Mouse (Mus musculus) hindbrain, embryonic 11.5 days (tissue): Measurements from ENCODE around the gene Zfp593. TPM values are rescaled to one million over a fixed set of nuclear protein-coding genes. Genes with fewer than 3 reads are reported as not detected.

Experiments
- ATAC-seq: fragments of 200-750 bp; cut with Nextera tagmentation; 2 replicates; pipeline ENCODE4 v1.8.0; 2017; ENCODE audit warnings: mild to moderate bottlenecking, moderate TSS enrichment, moderate library complexity; ENCODE audit not compliant: low FRiP score
- DNase-seq: peaks from one replicate; pipeline ENCODE4 v3.0.0-alpha.2; 2015; ENCODE audit warnings: low spot score
- H3K27ac ChIP-seq: fragments of 300-500 bp; sonication (generic); 2 replicates; pipeline ENCODE4 v1.5.1; 2014; ENCODE audit warnings: mild to moderate bottlenecking, low read depth, low read length
- H3K27me3 ChIP-seq: fragments of 300-500 bp; sonication (generic); 2 replicates; pipeline ENCODE4 v1.6.1; 2014; ENCODE audit warnings: mild to moderate bottlenecking, low read length, moderate library complexity, mixed read lengths; ENCODE audit not compliant: control insufficient read depth, insufficient read depth
- H3K36me3 ChIP-seq: fragments of 300-500 bp; sonication (generic); 2 replicates; pipeline ENCODE4 v1.6.1; 2014; ENCODE audit warnings: mild to moderate bottlenecking, low read length, moderate library complexity, mixed read lengths; ENCODE audit not compliant: control insufficient read depth, insufficient read depth
- H3K4me1 ChIP-seq: fragments of 300-500 bp; sonication (generic); replicated peaks from 2 replicates; pipeline ENCODE4 v1.6.1; 2014; ENCODE audit warnings: low read length, mixed read lengths; ENCODE audit not compliant: control insufficient read depth, insufficient read depth
- H3K4me2 ChIP-seq: fragments of 300-500 bp; sonication (generic); replicated peaks from 2 replicates; pipeline ENCODE4 v1.6.1; 2014; ENCODE audit warnings: mild to moderate bottlenecking, low read depth, low read length
- H3K4me3 ChIP-seq: fragments of 300-500 bp; sonication (generic); 2 replicates; pipeline ENCODE4 v1.5.1; 2014; ENCODE audit warnings: low read depth, low read length
- H3K9ac ChIP-seq: fragments of 300-500 bp; sonication (generic); 2 replicates; pipeline ENCODE4 v1.6.1; 2014; ENCODE audit warnings: low read depth, low read length
- H3K9me3 ChIP-seq: fragments of 300-500 bp; sonication (generic); 2 replicates; pipeline ENCODE4 v1.6.1; 2016; ENCODE audit warnings: low read length; ENCODE audit not compliant: control insufficient read depth
- WGBS: fragments of 180-500 bp; shearing (Covaris S2); extraction: QIAGEN DNeasy Blood & Tissue Kit; methylation state at CpG from one replicate; pipeline ENCODE4 v1.1.7; 2014; 5-methylcytosine and 5-hydroxymethylcytosine counted together
- polyA plus RNA-seq: library from polyadenylated mRNA; unstranded; fragments of >200 nt; fragmentation: Nextera tagmentation; extraction: Ambion mirVana; gene quantifications from 2 replicates; pipeline ENCODE4 v1.2.1, GENCODE M21; 2014

Gene Zfp593
- polyA plus RNA-seq, 1 experiment from 2014 or later = 18.3 TPM

DNA sequence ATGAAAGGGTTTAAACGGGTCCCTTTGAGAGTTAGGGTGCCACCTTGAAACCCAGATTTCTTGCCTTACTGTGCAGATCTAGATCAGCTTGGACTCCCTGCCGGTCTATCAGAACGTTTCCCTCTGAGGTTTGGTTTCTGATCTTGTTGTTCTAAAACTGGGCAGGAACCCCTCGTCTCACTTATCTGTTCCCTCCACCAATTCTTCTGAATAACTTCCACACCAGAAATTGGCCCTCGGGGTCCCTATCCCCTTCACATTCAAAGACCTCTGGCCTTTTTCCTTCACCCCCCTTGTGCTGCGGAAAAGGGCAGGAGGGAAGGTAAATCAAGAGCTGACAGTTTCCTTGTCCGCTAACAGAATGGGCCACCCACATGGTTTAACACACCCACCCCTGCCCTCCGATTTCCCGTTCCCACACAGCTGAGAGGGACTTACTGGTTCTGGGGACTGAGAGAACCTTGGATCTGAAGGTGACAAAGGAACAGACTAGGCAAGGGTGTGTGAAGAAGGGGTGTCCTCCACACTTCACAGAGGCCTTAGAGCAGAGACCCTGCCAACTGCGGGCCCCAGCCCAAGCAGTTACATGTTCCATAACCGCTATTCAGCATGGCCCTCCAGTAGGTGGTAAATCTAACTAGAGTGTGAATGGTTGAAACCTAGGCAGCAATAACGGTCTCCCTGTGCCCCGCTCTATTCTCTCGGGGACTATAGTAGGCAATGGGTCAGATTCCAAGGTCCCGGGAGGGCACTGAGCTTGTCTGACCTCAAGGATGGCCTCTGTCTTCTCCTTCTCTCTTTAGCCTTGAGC, 7.7 kb upstream of the Zfp593 start:
- Histone ChIP-seq H3K36me3 (no peaks in the 10 kb centered on the region), H3K4me2 (peak overlapping the region; percentile 27), H3K4me3 (peak overlapping the region; percentile 19; the same call in 1 of the 2 replicates), H3K27me3 (peaks cover 47% of the 10 kb centered on the region), H3K9ac (no peak overlapping the region), H3K4me1 (peaks cover 35% of the 10 kb centered on the region), H3K27ac (no peak overlapping the region), H3K9me3 (no peaks in the 10 kb centered on the region)
- ATAC-seq (no peak), DNase-seq (peak; percentile 45)
- 4% methylated on average over 15 of the region's 15 CpGs for WGBS

DNA sequence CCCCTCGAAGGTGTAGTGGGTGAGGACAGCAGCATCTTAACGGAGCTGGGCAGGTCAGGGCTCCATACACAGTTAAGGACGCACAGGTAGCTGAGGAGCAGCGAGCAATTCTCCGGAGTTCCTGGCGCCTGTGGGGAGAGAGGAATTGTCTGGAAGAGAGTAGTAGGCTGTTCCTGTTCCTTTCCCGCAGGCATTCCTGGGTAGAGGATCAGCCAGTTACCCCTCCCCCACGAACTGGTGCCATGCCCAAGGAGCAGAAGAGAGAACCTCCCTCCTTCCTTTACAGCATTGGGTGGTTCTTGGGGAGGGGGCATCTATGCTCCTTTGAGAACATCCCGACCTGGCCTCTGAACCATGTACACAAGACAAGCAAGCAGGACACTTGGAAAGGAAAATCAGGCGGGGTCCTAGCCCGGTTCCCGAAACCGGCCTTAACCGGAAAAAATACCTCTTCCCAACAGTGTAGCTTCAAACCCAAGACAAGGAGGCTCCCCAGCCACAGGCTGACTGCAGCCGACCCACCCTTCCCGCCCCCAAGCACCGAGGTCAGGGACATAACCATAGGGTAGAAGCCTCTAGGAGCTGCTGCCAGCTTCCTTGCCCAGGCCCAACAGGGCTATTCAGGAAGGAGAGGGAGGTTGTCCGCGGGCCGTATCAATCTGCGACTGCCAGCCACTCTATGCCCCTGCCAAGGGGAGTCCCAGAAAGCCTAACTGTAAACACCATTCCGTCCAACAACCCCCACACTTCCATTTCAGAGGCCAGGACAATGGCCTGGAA, 6.9 kb upstream of the Zfp593 start:
- 3% methylated on average over 22 of the region's 22 CpGs for WGBS
- DNase-seq (peak; percentile 55), ATAC-seq (no peak)

DNA sequence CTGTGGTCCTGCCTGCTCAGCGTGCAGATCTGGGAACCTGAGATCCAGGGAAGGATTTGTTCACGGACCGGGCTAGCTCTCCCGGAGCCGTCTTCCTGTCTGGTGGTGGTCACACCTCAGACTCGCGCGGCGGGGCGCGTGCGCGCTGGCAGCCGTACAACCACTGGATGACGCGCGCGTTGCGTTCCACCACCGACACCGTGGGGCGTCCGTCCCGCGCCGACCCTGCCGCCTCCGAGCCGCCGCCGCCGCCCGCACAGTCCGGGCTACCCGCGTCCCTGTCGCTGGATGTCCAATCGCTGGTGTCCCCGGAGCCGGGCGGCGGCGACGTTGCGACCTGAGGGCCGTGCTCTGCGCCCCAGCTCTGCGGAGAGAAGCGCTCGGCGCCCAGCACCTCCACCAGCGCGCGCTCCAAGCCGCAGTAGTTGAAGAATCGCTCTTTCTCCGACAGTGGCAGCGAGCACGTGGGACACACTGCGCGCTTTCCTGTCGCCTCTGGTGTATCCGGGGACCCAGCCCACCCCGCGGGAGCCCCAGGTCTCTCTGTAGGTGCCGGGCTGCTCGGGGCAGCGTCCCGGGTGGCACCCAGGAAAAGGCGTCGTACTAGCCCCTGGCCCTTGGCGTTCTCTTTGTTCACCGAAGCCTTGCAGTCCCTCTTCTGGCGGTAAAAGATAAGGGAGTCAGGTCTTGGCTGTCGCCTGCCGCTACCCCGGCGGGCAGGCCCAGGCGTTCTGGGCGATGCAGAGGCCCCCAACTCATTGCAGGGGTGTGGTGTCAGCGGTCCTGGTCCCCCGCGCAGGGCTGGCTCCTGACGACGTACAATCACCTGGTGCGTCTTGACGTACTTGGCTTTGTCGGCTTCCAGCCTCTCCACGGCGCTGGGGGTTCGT, 6.1 kb upstream of the Zfp593 start:
- Histone ChIP-seq H3K27ac (no peak overlapping the region), H3K4me2 (peak overlapping the region; percentile 83), H3K9me3 (no peaks in the 10 kb centered on the region), H3K4me1 (peaks cover 27% of the 10 kb centered on the region), H3K27me3 (peaks cover 51% of the 10 kb centered on the region), H3K4me3 (peak overlapping the region; percentile 48), H3K36me3 (no peaks in the 10 kb centered on the region), H3K9ac (peak overlapping the region; percentile 48)
- peak; percentile 23; the same call in 1 of the 2 replicates for ATAC-seq
- under 1% methylated on average over 88 of the region's 91 CpGs for whole genome bisulfite sequencing
- peak; percentile 70 for DNase-seq

More for the DNA sequence above, 6.9 kb upstream of the Zfp593 start:
- Histone ChIP-seq H3K4me2 (peak overlapping the region; percentile 83), H3K9me3 (no peaks in the 10 kb centered on the region), H3K27me3 (peaks cover 51% of the 10 kb centered on the region), H3K9ac (no peak overlapping the region), H3K36me3 (no peaks in the 10 kb centered on the region), H3K27ac (no peak overlapping the region), H3K4me3 (peak overlapping the region; percentile 48), H3K4me1 (peaks cover 33% of the 10 kb centered on the region)

DNA sequence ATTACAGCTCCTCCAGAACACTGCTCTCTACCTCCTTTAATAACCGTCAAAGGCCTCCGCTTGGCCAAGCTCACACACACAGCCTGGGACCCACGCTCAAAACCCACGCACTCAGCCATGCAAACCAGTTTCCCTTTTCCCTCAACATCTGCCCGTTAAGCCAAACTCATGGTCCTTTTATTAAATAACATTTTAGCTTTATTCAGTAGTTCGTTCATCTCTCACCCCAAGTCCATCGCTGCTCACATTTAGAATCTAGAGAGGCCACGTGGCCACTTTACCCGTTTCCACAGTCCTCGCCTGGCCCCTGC, 5.5 kb upstream of the Zfp593 start:
- 8% methylated on average over 10 of the region's 10 CpGs for WGBS
- Histone ChIP-seq H3K9ac (no peak overlapping the region; the same call in 1 of the 2 replicates), H3K4me1 (peaks cover 23% of the 10 kb centered on the region), H3K9me3 (no peaks in the 10 kb centered on the region), H3K27me3 (peaks cover 51% of the 10 kb centered on the region), H3K4me3 (peak overlapping the region; percentile 48), H3K36me3 (no peaks in the 10 kb centered on the region), H3K4me2 (peak overlapping the region; percentile 83), H3K27ac (no peak overlapping the region)
- ATAC-seq (no peak), DNase-seq (no peak)

DNA sequence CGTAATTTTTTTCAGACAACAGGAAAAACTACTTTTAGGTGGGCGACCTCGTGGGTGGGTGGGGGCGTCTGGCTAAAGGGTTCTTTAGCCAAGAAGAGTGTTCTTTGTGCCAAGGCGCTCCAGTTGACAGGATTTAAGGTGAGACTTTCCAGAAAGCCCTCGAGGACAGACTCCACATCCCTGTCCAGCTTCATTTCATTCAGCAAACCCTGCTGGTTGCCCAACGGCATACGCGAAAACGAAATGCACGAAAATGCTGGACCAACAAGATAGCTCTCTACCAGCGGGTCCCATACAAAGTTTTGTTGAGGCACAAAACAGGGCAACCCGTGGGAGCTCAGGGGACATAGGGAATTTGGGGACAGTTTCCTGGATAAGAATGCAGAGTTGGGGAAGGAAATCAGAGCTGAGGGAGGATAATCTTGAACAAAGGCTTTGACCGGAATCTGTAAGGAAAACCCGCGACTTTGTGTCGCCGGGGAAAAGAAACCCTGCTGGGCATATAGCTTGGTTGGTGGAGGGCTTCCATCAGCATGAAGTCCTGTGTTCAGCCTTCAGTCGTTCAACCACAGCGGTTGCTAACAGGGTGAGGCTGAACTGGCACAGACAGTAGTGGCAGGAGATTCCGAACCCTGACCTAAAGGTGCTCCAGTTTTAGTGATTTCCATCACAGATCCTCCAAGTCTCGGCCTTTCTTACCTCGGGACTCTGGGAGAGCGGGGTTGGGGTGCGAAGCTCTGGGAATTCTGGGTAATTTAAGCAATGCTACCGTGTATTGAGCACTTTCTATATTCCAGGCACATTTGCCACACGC, 4.9 kb upstream of the Zfp593 start:
- Histone ChIP-seq H3K36me3 (no peaks in the 10 kb centered on the region), H3K27me3 (peaks cover 51% of the 10 kb centered on the region), H3K27ac (no peak overlapping the region), H3K9me3 (no peaks in the 10 kb centered on the region), H3K4me2 (peak overlapping the region; percentile 83), H3K4me3 (peak overlapping the region; percentile 48), H3K4me1 (peaks cover 21% of the 10 kb centered on the region), H3K9ac (no peak overlapping the region)
- ATAC-seq (no peak), DNase-seq (peak; percentile 61)
- 5% methylated on average over 27 of the region's 27 CpGs for WGBS

DNA sequence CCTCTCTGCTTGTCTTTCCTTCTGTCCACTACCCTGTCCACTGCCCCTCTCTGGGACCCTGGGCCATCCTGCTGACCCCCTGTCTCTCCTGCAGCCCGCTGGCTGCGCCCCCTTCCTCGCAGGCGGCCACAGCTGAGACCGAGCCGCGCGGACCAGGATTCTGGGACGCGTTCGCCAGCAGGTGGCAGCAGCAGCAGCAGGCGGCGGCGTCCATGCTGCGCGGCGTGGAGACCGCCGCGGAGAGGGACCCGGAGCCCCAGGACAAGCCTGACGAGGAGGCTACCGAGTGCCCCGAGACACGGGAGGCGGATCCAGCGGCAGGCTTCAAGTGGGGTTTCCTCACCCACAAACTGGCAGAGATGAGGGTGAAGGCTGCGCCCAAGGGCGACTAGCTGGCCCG, 4.3 kb upstream of the Zfp593 start:
- Histone ChIP-seq H3K4me3 (peak overlapping the region; percentile 24), H3K27ac (no peak overlapping the region), H3K4me1 (peaks cover 21% of the 10 kb centered on the region), H3K9me3 (no peaks in the 10 kb centered on the region), H3K9ac (no peak overlapping the region), H3K4me2 (peak overlapping the region; percentile 47), H3K36me3 (no peaks in the 10 kb centered on the region), H3K27me3 (peaks cover 45% of the 10 kb centered on the region)
- WGBS = under 1% methylated on average over 29 of the region's 30 CpGs
- ATAC-seq (peak; percentile 36; the same call in 1 of the 2 replicates), DNase-seq (peak; percentile 88)

DNA sequence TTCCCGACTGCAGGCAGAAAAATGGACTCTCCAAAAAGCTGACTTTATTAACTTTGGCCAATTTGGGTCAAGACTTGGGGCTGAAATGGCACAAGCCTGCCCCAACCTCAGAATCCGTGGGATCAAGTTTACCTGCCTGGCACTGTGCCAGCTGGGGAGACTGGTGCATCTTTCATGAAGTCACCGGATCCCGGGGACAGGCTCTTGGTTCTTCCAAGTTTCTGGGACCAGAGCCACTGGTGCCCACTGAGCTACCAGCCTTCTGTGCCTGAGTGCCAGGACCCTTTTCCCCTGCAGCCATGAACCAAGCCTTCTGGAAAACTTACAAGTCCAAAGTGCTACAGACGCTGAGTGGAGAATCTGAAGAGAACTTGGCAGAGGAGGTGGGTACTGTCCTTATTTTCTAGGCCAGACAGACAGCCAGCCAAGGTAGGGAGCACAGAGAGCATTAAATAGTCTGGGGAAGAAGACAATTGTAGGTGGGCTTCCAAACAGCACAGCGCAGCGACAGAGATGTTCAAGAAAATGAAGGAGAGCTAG, 1.4 kb upstream of the Zfp593 start, which contains the start of gene Gm30191:
Gene Gm30191 (plus strand): TSS at position 217 of the 540 bp plus-strand sequence.
- H3K36me3 ChIP-seq = no peaks in the 10 kb centered on the region
- peak within 1 kb of the TSS; percentile 84; the same call in 1 of the 2 replicates for H3K4me3 ChIP-seq
- H3K4me1 ChIP-seq = peaks cover 11% of the 10 kb centered on the region
- DNase-seq = no peak
- H3K9me3 ChIP-seq = no peaks in the 10 kb centered on the region
- peak within 1 kb of the TSS; percentile 95 for H3K4me2 ChIP-seq
- ATAC-seq = no peak
- H3K27me3 ChIP-seq = peaks cover 32% of the 10 kb centered on the region
- no peak within 1 kb of the TSS for H3K27ac ChIP-seq
- WGBS = 72% methylated on average over 7 of the region's 7 CpGs
- peak within 1 kb of the TSS; percentile 44; the same call in 1 of the 2 replicates for H3K9ac ChIP-seq
